Mouse (Mus musculus) heart, postnatal 25 days (tissue): ENCODE measurements around the gene Gpc5. TPM values are rescaled to one million over a fixed set of nuclear protein-coding genes. Genes with fewer than 3 reads are reported as not detected.
"Not testable (repeated sequence)": the region's sequence is repeated elsewhere in the genome, so short reads cannot be mapped to it uniquely, and the experiment has no call there.

Experiments
- DNase-seq: peaks from one replicate; pipeline ENCODE4 v3.0.0; 2022; ENCODE audit warnings: low spot score
- intact Hi-C: fragments of 180-260 bp; cut with DNase I; formaldehyde crosslinking; loops from one replicate; pipeline ENCODE4 v1.15.1; 2025
- total RNA-seq, 2 experiments: library from RNA; stranded (reverse); gene quantifications; 2 replicates each; pipeline ENCODE4 v1.2.3; 2021

Gene Gpc5
- total RNA-seq, result not detected

GRCm38 (mm10) chr14:115092081-115092480, at the start of gene Gpc5:
Gene Gpc5 (plus strand): TSS chr14:115092215.
- peak; percentile 39 for DNase-seq
- intact Hi-C loops, result no loop called here

DNA sequence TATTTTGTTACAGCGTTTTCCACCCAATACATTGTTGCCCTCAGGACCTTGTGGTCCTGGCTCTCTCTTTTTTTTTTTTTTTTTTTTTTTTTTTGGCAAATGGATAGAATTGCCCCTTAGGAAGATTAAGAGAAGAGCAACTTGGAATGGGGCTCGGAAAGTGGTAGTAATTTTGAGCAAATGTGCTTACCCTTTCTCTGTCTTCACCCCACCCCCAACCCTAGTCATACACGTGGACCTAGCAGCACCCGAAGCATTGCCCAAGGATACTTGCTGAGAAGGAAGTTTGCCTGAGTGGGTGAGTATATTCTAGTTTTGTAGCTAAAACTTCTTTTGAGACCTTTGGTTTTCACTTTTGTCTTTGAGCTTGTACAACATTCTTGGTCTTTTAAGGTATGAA, 49.4 kb upstream of the Gpc5 start:
- DNase-seq, result no peak
- intact Hi-C loops, result loop anchor here (5.0 kb wide), 2 partner anchors 90 to 185 kb away; no protein-coding TSS in a partner anchor

DNA sequence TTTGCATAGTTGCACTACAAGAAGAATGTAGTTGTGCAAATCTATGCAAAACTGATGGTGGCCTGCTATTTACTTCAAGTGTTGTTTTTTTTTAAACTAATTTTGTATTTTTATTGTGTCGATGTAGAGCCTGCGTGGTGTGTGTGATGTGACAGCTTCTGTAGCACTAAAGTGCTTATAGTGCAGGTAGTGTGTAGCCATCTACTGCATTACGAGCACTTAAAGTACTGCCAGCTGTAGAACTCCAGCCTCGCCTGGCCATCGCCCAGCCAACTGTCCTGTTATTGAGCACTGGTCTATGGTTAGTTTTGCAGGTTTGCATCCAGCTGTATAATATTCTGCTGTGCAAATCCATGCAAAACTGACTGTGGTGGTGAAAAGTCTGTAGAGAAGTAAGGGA, 48.0 kb upstream of the Gpc5 start:
- DNase-seq, result no peak
- intact Hi-C loops, result loop anchor here (5.0 kb wide), 2 partner anchors 92 to 187 kb away; no protein-coding TSS in a partner anchor

DNA sequence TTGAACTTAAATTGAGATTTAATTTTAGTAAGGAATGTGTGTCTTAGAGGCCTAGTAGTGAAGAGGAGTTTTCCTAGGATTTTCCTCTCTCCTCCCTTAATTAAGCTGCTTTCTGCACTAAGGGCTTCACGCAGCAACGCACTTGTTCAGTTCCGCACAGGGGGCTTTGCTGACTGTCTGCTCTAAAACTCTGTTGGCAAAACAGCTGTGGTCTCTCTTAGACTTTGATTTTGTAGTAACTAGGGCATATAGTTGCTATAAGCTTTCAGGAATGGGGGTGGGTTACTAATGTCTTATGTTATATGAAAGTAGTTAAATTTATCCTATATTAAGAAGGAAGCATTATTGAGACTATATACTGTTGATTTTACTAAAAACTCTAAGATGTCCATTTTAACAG, 46.3 kb upstream of the Gpc5 start:
- DNase-seq, result no peak
- intact Hi-C loops, result no loop called here

GRCm38 (mm10) chr14:115047316-115047715, 44.7 kb upstream of the Gpc5 start:
- DNase-seq, result no peak
- intact Hi-C loops, result no loop called here

DNA sequence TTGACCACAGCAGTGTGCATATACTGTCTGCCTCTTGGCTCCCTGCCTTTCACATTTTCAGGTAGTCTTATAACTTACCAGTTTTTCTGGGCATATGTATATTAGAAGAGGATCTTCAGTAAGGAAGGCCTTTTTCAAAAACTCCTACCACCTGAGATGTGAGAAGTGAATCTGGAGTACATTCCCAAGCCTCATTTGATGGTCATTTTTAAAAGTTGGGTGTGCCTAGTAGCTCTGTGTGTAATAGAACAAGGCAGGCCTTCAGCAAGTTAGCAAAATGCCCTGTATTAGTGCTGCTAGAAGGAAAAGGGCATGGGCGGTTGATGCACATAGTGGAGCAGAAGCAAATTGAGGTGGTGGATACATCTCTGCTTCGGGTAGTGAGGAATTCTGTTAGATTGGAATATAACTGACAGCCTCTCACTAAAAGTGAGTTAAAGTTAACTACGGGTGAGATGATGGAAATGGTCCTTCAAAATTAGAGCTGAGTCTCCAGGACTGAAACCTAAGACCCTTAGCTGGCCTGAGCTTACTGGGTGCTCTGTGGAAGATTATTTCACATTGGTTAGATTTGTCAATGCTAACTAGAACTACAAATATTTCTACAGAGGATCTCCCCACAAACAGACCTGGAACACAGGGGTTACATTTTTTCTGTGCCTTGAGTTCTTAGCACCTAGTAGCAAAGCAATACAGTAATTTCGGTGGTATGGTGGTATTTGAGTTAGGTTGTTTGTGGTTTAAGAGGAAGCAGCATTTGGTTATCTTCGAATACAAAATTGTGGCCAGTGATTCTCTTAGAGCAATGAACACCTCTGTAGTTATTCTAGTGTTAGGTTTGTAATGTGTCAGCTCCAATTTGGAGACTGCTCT, 43.8 kb upstream of the Gpc5 start:
- DNase-seq, result no peak
- intact Hi-C loops, result no loop called here

DNA sequence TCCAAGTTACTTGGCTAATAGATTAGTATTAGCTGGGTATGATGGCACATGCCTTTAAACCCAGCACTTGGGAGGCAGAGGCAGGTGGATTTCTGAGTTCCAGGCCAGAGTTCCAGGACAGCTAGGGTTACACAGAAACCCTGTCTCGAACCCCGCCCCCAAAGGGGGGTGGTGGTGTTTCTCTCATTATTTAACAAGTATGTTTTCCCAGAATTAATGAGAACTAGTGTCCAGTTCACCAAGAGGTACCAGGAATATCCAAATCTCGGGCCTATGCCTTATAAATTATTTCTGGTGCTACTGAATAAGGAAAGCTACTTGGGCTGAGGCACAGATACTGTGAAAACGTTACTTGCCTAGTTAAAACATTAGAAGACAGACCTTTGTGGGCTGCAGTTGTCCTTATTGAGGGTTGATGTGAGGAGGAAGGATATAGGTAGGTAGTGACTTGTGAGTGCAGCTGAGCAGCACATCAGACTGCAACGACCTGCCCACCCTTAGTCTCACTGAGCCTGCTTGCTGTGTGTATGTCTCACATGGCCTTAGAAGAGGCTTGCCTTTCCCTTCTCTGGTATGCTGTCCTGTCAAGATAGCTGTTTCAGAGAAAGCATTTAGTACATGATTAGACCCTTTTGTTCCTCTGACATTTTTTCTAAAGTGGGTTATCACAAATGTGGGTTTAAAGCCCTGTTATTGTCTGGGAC, 43.0 kb upstream of the Gpc5 start:
- DNase-seq, result no peak
- intact Hi-C loops, result no loop called here

- no peak for DNase-seq
- intact Hi-C loops, result no loop called here
These were observed 42.2 kb upstream of the Gpc5 start for GRCm38 (mm10) chr14:115049831-115050230.

- intact Hi-C loops, result no loop called here
- no peak for DNase-seq
These were observed 40.8 kb upstream of the Gpc5 start for GRCm38 (mm10) chr14:115051106-115051760.

DNA sequence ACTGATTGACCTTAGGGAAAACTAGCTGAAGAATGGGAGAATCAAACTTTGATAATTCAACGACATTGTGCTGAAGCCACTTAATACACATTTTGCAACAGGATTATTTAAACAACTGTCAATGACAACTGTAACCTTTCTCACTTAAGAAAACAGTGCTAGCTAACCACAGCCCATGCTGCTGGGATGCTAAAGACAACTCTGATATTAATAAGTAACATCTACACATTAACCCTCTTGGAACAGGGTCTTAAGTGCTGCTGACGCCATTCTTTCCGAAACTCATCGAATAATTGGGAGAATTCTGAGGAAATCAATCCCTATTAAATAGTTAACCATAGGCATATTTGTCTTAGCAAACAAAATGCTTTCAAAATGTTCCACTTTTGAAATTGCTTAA, 39.6 kb upstream of the Gpc5 start:
- intact Hi-C loops, result no loop called here
- DNase-seq, result no peak

GRCm38 (mm10) chr14:115054252-115054651, 37.8 kb upstream of the Gpc5 start:
- intact Hi-C loops, result no loop called here
- no peak for DNase-seq

DNA sequence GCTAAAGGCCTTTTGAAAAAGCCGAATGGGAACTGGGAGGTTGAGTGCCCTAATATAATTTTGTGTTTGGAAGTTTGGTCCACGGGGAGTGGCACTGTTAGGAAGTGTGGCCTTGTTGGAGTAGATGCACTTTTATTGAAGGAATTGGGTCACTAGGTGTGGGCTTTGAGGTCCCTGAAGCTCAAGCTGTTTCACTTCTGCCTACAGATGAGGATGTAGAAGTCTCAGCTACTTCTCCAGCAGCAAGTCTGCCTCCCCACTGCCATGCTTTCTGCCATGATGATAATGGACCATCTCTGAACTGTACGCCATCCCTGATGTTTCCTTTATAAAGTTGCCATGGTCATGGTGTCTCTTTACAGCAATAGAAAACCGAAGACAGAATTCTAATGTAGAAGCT, 34.5 kb upstream of the Gpc5 start:
- intact Hi-C loops, result no loop called here
- no peak for DNase-seq

DNA sequence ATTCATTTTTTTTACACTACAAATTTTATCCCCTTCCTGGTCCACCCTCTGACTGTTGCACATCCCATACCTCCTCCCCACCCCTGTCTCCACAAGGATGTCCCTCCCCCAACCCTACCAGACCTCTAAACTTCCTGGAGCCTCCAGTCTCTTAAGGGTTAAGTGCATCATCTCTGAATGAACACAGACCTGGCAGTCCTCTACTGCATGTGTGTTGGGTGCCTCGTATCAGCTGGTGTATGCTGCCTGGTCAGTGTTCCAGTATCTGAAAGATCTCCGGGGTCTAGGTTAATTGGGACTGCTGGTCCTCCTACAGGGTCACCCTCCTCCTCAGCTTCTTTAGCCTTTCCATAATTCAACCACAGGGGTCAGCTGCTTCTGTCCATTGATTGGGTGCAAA, 25.9 kb upstream of the Gpc5 start:
- intact Hi-C loops, DNase-seq: not testable (repeated sequence)

DNA sequence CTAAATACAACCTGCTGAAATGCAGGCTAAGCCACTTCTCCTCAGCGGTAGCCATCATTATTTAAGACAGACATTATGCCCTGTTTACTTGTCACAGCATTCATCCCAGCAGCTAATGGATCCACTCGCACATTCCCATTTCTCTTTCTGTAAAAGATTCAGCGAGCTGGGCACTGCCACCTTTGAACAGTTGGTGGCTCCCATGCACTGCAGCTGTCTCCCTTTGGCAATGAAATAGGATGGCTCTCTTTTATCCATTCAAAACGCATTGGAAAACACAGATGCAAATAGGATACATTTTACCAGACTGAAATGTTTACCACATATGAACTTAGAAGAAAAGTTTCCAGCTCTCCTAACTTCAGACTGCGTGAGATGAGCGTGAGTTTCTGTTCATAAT, 21.5 kb upstream of the Gpc5 start:
- intact Hi-C loops, result loop anchor here (2.0 kb wide), 1 partner anchor 322 kb away; no protein-coding TSS in a partner anchor
- DNase-seq, result no peak

GRCm38 (mm10) chr14:115077340-115077739, 14.7 kb upstream of the Gpc5 start:
- intact Hi-C loops, result no loop called here
- no peak for DNase-seq

GRCm38 (mm10) chr14:115078064-115078463, 14.0 kb upstream of the Gpc5 start:
- no peak for DNase-seq
- intact Hi-C loops, result no loop called here

DNA sequence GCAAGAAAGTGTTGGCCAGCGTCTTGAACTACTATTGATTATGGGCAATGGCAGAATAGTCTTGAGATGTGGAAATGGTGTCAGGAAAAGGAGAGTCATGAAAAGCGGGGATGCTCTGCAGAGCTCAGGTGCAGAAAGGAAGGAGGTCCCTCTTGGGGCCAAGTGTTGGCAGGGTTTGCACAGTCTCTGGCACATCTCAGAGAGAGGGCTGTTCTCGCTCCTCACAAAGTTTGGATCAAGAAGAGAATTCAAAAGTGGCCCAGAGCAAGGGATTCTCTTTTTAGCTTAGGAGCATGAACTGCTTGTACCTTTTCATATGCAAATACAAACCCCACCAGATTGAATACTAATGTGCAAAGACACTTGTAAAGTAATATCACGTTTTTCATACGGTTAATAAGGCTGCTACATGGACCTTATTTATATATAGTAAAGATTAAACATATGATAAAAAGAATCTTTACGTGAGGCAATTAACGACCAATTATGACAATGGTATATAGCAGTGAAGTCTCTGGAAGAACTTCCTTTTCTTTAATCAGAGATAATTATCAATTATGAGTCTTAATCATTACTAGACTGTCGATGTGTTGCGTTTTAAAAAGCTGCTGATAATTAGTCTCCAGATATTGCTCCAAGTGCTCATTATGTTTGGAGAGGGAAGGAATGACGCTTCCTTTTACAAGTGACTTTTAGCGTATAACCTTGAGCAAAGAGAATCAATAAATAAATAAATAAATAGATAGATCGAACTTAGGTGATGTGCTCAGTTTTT, 10.1 kb upstream of the Gpc5 start:
- DNase-seq, result no peak
- intact Hi-C loops, result no loop called here

- no peak for DNase-seq
- intact Hi-C loops, result no loop called here
These were observed 1.5 kb upstream of the Gpc5 start for GRCm38 (mm10) chr14:115090516-115090915.

- DNase-seq, result no peak
- intact Hi-C loops, result no loop called here
These were observed 495 bp downstream of the Gpc5 start for GRCm38 (mm10) chr14:115092510-115092909.

DNA sequence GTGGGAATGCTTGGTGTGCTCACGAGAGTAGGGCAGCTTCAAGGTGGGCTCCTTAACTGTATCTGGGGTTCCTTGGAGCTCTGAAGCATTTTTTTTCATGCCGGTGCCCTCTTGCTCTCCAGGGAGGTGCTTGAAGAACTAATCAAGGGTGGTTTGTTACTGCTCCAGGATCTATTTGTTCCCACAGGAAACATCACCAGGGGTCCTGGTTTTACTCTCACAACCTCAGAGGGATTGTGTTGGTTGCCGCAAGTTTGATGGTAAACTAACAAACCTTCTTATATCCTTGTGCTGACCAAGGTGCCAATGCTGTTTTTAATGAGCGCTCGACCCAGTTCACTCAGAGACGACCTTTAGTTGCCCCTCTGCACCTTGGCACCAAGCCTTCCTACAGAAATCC, 937 bp downstream of the Gpc5 start:
- DNase-seq, result no peak
- intact Hi-C loops, result no loop called here
